Mouse (Mus musculus) adrenal gland (tissue): ENCODE measurements at regions not wholly inside any gene's neighbourhood (a gene's known extent, or its start where the extent isn't known, plus 50 kb on each side); places are given as distances from the start of the nearest gene placed in this dataset.
"Not testable (repeated sequence)": the region's sequence is repeated elsewhere in the genome, so short reads cannot be mapped to it uniquely, and the experiment has no call there.

ENCODE experiments used
- intact Hi-C: fragments of 180-260 bp; cut with DNase I; formaldehyde crosslinking; loops from one replicate; pipeline ENCODE4 v1.15.1; 2025

- intact Hi-C loops, result no loop called here
Observed at GRCm38 (mm10) chr14:17539322-17539721, 120.7 kb upstream of the Thrb start.

GRCm38 (mm10) chr14:17556458-17556857 lies 103.6 kb upstream of the Thrb start:
- intact Hi-C loops, result no loop called here

DNA sequence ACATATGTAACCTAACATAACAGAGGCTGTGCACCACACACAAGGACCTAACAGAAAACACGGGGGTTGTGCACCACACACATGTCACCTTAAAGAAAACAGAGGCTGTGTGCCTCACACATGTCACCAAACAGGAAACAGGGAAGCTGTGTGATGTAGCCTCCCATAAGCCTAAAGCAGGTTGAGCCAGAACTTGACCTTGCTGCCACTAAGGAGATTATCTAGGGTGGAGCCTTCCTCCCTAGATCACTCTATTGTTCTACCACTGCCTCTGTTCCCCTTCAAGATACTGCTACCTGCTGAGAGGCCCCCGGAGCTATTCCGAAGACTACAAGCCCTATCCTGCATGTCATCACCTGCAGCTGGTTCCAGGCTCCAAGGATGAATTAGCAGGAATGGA lies 100.1 kb upstream of the Thrb start:
- intact Hi-C loops, result not testable (repeated sequence)

DNA sequence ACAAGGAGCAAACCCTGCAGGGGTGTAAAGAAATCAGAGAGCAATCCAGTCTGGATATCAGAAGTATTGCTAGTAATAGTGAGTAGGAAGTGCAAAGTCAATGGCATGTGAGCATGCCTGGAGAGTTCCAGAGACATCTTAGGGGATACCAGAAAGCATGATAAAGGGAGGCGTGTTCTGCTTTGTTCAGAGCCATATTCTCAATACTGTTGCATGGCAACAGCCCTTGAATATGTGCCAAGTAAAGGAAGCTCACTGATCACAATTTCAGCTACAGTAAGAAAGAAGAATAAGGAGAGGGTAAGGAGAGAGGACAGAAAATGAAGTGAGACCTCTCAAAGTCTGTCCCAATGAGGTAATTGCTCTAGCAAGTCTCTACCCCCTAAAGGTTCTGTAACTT lies 92.1 kb upstream of the Thrb start:
- intact Hi-C loops, result no loop called here

GRCm38 (mm10) chr14:17569087-17569636 lies 90.9 kb upstream of the Thrb start:
- intact Hi-C loops, result no loop called here

GRCm38 (mm10) chr14:17578776-17579175 lies 81.3 kb upstream of the Thrb start:
- intact Hi-C loops, result no loop called here

DNA sequence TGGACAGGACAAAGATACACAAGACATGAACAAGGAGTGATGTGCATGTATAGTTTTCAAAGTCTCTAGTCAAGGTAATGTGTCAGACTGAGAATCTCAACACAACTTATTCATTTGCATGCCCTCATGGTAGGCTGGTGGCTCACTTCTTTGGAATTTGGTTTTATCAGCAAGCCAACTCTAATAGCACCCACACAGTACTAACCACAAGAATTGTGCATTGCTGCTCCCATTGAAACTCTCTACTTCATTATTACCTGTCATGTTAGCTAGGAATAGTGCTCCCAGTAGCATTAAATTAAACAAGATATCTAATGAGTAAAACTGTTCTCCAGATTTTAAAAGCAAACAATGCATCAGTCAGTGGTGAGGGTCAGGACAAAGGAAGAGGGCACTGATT lies 70.5 kb upstream of the Thrb start:
- intact Hi-C loops, result no loop called here

DNA sequence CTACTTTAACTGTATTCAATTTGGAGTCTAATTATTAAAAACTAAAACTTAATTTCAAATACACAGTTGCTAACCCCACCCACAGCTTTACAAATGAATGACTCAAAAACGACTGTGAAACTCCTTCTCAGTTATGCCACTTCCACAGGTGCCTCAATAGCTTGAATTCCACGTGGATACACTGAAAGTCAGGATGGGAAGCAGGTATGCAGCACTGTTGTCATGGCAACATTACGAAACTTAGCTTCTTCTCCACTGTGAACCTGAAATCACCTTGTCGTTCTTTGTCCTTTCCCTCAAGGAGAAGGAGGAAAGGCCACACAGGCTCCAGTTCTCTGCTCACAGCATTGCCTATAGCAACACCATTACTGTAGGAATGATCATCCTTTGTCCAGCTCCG lies 60.5 kb upstream of the Thrb start:
- intact Hi-C loops, result no loop called here

GRCm38 (mm10) chr14:17602357-17602756 lies 57.7 kb upstream of the Thrb start:
- intact Hi-C loops, result no loop called here

DNA sequence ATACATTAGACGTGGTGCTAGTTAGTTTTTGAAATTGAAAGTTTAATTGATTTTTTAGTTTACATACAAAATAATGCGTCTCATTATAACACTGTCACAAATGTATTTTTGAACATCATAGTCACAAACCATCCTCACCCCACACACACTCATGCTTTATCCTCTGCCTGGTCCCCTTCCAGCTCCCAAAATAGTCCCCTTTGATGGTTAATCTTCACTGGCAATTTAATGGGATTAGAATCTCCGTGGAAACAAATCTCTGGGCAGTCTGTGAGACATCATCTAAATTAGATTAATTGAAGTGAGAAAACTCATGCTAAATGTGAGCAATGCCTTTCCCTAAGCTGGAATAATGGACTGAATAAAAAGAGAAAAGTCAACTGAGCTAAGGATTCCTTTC lies 54.0 kb upstream of the Thrb start:
- intact Hi-C loops, result no loop called here

GRCm38 (mm10) chr14:17607186-17607585 lies 52.9 kb upstream of the Thrb start:
- intact Hi-C loops, result no loop called here
